Mouse (Mus musculus) heart, adult 2 months (tissue): ENCODE data around the gene Ifitm2. TPM values are rescaled to one million over a fixed set of nuclear protein-coding genes. Genes with fewer than 3 reads are reported as not detected.

Experiments used
- DNase-seq, 2 experiments: peaks; one replicate each; pipeline ENCODE4 v3.0.0; 2021
- H3K27ac ChIP-seq: fragments of 200-600 bp; 2 replicates; pipeline ENCODE4 v1.8.1; 2022
- H3K27me3 ChIP-seq: fragments of 200-500 bp; 2 replicates; pipeline ENCODE4 v1.6.1; 2012; ENCODE audit warnings: mild to moderate bottlenecking, low read length, inconsistent platforms, mixed read lengths; ENCODE audit not compliant: control insufficient read depth, insufficient read depth
- H3K36me3 ChIP-seq: fragments of 200-500 bp; 2 replicates; pipeline ENCODE4 v1.6.1; 2012; ENCODE audit warnings: low read length, inconsistent platforms; ENCODE audit not compliant: control insufficient read depth, insufficient read depth
- H3K4me1 ChIP-seq: fragments of 200-500 bp; 2 replicates; pipeline ENCODE4 v1.6.1; 2011; ENCODE audit warnings: low read length; ENCODE audit not compliant: control insufficient read depth, insufficient read depth
- H3K4me3 ChIP-seq: fragments of 200-600 bp; 2 replicates; pipeline ENCODE4 v1.8.1; 2022
- H3K79me2 ChIP-seq: fragments of 200-500 bp; replicated peaks from 2 replicates; pipeline ENCODE4 v1.6.1; 2012; ENCODE audit warnings: mild to moderate bottlenecking, inconsistent platforms, low read length, moderate library complexity, mixed read lengths; ENCODE audit not compliant: control insufficient read depth, insufficient read depth
- H3K9ac ChIP-seq: fragments of 200-500 bp; 2 replicates; pipeline ENCODE4 v1.6.1; 2012; ENCODE audit warnings: low read depth, mild to moderate bottlenecking, control low read depth, inconsistent platforms, low read length, mixed read lengths
- CTCF ChIP-seq: fragments of 200-600 bp; IDR thresholded peaks from 2 replicates; pipeline ENCODE4 v1.8.1; 2022; ENCODE audit warnings: antibody characterized with exemption, mild to moderate bottlenecking, moderate library complexity
- EP300 ChIP-seq: fragments of 200-500 bp; IDR thresholded peaks from 2 replicates; pipeline ENCODE4 v1.6.1; 2011; ENCODE audit warnings: low read depth, low read length, control low read depth; ENCODE audit not compliant: insufficient read depth
- POLR2A ChIP-seq: fragments of 200-500 bp; IDR thresholded peaks from 2 replicates; pipeline ENCODE4 v1.6.1; 2011; ENCODE audit warnings: mild to moderate bottlenecking, low read depth, low read length, control low read depth; ENCODE audit not compliant: insufficient read depth
- WGBS: fragments of 180-500 bp; shearing (Covaris S2); methylation state at CpG from one replicate; pipeline ENCODE4 v1.1.7; 2018; 5-methylcytosine and 5-hydroxymethylcytosine counted together
- intact Hi-C: fragments of 180-260 bp; cut with DNase I; formaldehyde crosslinking; loops from one replicate; pipeline ENCODE4 v1.15.1; 2025
- polyA plus RNA-seq: library from polyadenylated mRNA; depleted of rRNA; stranded (reverse); fragments of >200 nt; gene quantifications from 2 replicates; pipeline ENCODE4 v1.2.3, GENCODE M21; 2012
- total RNA-seq, 2 experiments: library from RNA; stranded (reverse); gene quantifications; 2 replicates each; pipeline ENCODE4 v1.2.3; 2021

Ifitm2 gene
- total and polyA plus RNA-seq, 3 experiments: 107 to 368 (median 113) TPM

GRCm38 (mm10) chr7:140991117-140991689, 35.4 kb upstream of the Ifitm2 start:
- Histone ChIP-seq H3K4me1 (no peaks in the 10 kb centered on the region), H3K4me3 (no peak overlapping the region), H3K36me3 (no peaks in the 10 kb centered on the region), H3K9ac (no peak overlapping the region), H3K27ac (no peak overlapping the region), H3K79me2 (no peaks in the 10 kb centered on the region), H3K27me3 (no peaks in the 10 kb centered on the region)
- WGBS: 64% methylated on average over 14 of the region's 14 CpGs
- intact Hi-C loops: no loop called here
- DNase-seq: no peak
- TF ChIP-seq CTCF (no peak), POLR2A (no peak), EP300 (no peak)

- H3K9ac ChIP-seq: no peak overlapping the region
- H3K27me3 ChIP-seq: no peaks in the 10 kb centered on the region
- intact Hi-C loops: no loop called here
- WGBS: 64% methylated on average over 5 of the region's 5 CpGs
- H3K4me3 ChIP-seq: no peak overlapping the region
- H3K36me3 ChIP-seq: no peaks in the 10 kb centered on the region
- no peak for TF ChIP-seq EP300
- TF ChIP-seq POLR2A: no peak
- no peak for TF ChIP-seq CTCF
- no peak for DNase-seq
- H3K27ac ChIP-seq: no peak overlapping the region
- no peaks in the 10 kb centered on the region for H3K4me1 ChIP-seq
- H3K79me2 ChIP-seq: no peaks in the 10 kb centered on the region
These were observed 34.8 kb upstream of the Ifitm2 start for GRCm38 (mm10) chr7:140990622-140991021.

GRCm38 (mm10) chr7:140990185-140990584, 34.4 kb upstream of the Ifitm2 start:
- Histone ChIP-seq H3K4me1 (no peaks in the 10 kb centered on the region), H3K36me3 (no peaks in the 10 kb centered on the region), H3K9ac (no peak overlapping the region), H3K27me3 (no peaks in the 10 kb centered on the region), H3K4me3 (no peak overlapping the region), H3K79me2 (no peaks in the 10 kb centered on the region), H3K27ac (no peak overlapping the region)
- DNase-seq: no peak
- intact Hi-C loops: no loop called here
- WGBS: 60% methylated on average over 6 of the region's 6 CpGs
- TF ChIP-seq POLR2A (no peak), EP300 (no peak), CTCF (no peak)

GRCm38 (mm10) chr7:140989022-140989421, 33.2 kb upstream of the Ifitm2 start:
- no peak for DNase-seq
- WGBS: 68% methylated on average over 4 of the region's 4 CpGs

GRCm38 (mm10) chr7:140987182-140988138, 31.7 kb upstream of the Ifitm2 start:
- intact Hi-C loops: no loop called here
- no peaks in the 10 kb centered on the region for H3K4me1 ChIP-seq
- no peaks in the 10 kb centered on the region for H3K79me2 ChIP-seq
- no peak overlapping the region for H3K4me3 ChIP-seq
- no peaks in the 10 kb centered on the region for H3K36me3 ChIP-seq
- H3K27me3 ChIP-seq: no peaks in the 10 kb centered on the region
- no peak for TF ChIP-seq EP300
- no peak for TF ChIP-seq CTCF
- no peak for TF ChIP-seq POLR2A
- H3K27ac ChIP-seq: no peak overlapping the region
- DNase-seq: no peak
- H3K9ac ChIP-seq: no peak overlapping the region
- WGBS: 82% methylated on average over 17 of the region's 17 CpGs

More at GRCm38 (mm10) chr7:140989022-140989421, 33.2 kb upstream of the Ifitm2 start:
- no peaks in the 10 kb centered on the region for H3K4me1 ChIP-seq
- intact Hi-C loops: no loop called here
- no peak overlapping the region for H3K4me3 ChIP-seq
- TF ChIP-seq EP300 (no peak), POLR2A (no peak), CTCF (no peak)
- no peak overlapping the region for H3K9ac ChIP-seq
- no peak overlapping the region for H3K27ac ChIP-seq
- H3K36me3 ChIP-seq: no peaks in the 10 kb centered on the region
- H3K27me3 ChIP-seq: no peaks in the 10 kb centered on the region
- no peaks in the 10 kb centered on the region for H3K79me2 ChIP-seq

GRCm38 (mm10) chr7:140982971-140983370, 27.2 kb upstream of the Ifitm2 start:
- H3K79me2 ChIP-seq: no peaks in the 10 kb centered on the region
- no peaks in the 10 kb centered on the region for H3K4me1 ChIP-seq
- no peak overlapping the region for H3K27ac ChIP-seq
- H3K9ac ChIP-seq: no peak overlapping the region
- no peak for TF ChIP-seq EP300
- no peak for TF ChIP-seq CTCF
- TF ChIP-seq POLR2A: no peak
- H3K4me3 ChIP-seq: no peak overlapping the region
- DNase-seq: no peak
- H3K27me3 ChIP-seq: no peaks in the 10 kb centered on the region
- H3K36me3 ChIP-seq: no peaks in the 10 kb centered on the region
- intact Hi-C loops: no loop called here
- 64% methylated on average over 7 of the region's 7 CpGs for WGBS
